Mouse (Mus musculus): ENCODE measurements around the gene Ctnnd2. TPM values are rescaled to one million over a fixed set of nuclear protein-coding genes. Genes with fewer than 3 reads are reported as not detected.

Gene Ctnnd2
- polyA plus RNA-seq, 1 experiment: 2.1 TPM

- WGBS: 74% methylated on average over 8 of the region's 8 CpGs
- Histone ChIP-seq H3K4me1 (ENCODE audit: control insufficient read depth, insufficient read depth, low read length) (no peaks in the 10 kb centered on the region), H3K4me3 (replicated peaks; ENCODE audit: control insufficient read depth, low read depth, low read length) (no peak overlapping the region), H3K27ac (ENCODE audit: control insufficient read depth, insufficient read depth, low read depth, low read length, poor library complexity) (no peak overlapping the region)
- TF ChIP-seq CTCF (IDR thresholded peaks at IDR 0.05; ENCODE audit: control insufficient read depth, insufficient read depth, low read length) (no peak), POLR2A (IDR thresholded peaks at IDR 0.05; ENCODE audit: borderline replicate concordance, control insufficient read depth, low read depth, low read length) (no peak)
These were observed 834.4 kb downstream of the Ctnnd2 start for GRCm38 (mm10) chr15:31006825-31007157.

GRCm38 (mm10) chr15:31008594-31008993, 836.2 kb downstream of the Ctnnd2 start:
- TF ChIP-seq POLR2A (IDR thresholded peaks at IDR 0.05; ENCODE audit: borderline replicate concordance, control insufficient read depth, low read depth, low read length): no peak
- TF ChIP-seq CTCF (IDR thresholded peaks at IDR 0.05; ENCODE audit: control insufficient read depth, insufficient read depth, low read length): no peak
- 74% methylated on average over 6 of the region's 6 CpGs for WGBS
- H3K4me1 ChIP-seq (ENCODE audit: control insufficient read depth, insufficient read depth, low read length): no peaks in the 10 kb centered on the region
- no peak overlapping the region for H3K27ac ChIP-seq (ENCODE audit: control insufficient read depth, insufficient read depth, low read depth, low read length, poor library complexity)
- H3K4me3 ChIP-seq (replicated peaks; ENCODE audit: control insufficient read depth, low read depth, low read length): no peak overlapping the region

GRCm38 (mm10) chr15:31020769-31021168, 848.4 kb downstream of the Ctnnd2 start:
- TF ChIP-seq POLR2A (IDR thresholded peaks at IDR 0.05; ENCODE audit: borderline replicate concordance, control insufficient read depth, low read depth, low read length): no peak
- TF ChIP-seq CTCF (IDR thresholded peaks at IDR 0.05; ENCODE audit: control insufficient read depth, insufficient read depth, low read length): no peak
- 11% methylated on average over 2 of the region's 2 CpGs for WGBS
- H3K4me3 ChIP-seq (replicated peaks; ENCODE audit: control insufficient read depth, low read depth, low read length): no peak overlapping the region

GRCm38 (mm10) chr15:31022012-31022411, 849.6 kb downstream of the Ctnnd2 start:
- Histone ChIP-seq H3K4me1 (ENCODE audit: control insufficient read depth, insufficient read depth, low read length) (no peaks in the 10 kb centered on the region), H3K27ac (ENCODE audit: control insufficient read depth, insufficient read depth, low read depth, low read length, poor library complexity) (no peak overlapping the region), H3K4me3 (replicated peaks; ENCODE audit: control insufficient read depth, low read depth, low read length) (no peak overlapping the region)
- 89% methylated on average over 1 of the region's 1 CpGs for WGBS
- TF ChIP-seq POLR2A (IDR thresholded peaks at IDR 0.05; ENCODE audit: borderline replicate concordance, control insufficient read depth, low read depth, low read length) (no peak), CTCF (IDR thresholded peaks at IDR 0.05; ENCODE audit: control insufficient read depth, insufficient read depth, low read length) (no peak)

More at GRCm38 (mm10) chr15:31020769-31021168, 848.4 kb downstream of the Ctnnd2 start:
- Histone ChIP-seq H3K4me1 (ENCODE audit: control insufficient read depth, insufficient read depth, low read length) (no peaks in the 10 kb centered on the region), H3K27ac (ENCODE audit: control insufficient read depth, insufficient read depth, low read depth, low read length, poor library complexity) (no peak overlapping the region)

- H3K4me1 ChIP-seq (ENCODE audit: control insufficient read depth, insufficient read depth, low read length): no peaks in the 10 kb centered on the region
- 81% methylated on average over 3 of the region's 3 CpGs for WGBS
- H3K27ac ChIP-seq (ENCODE audit: control insufficient read depth, insufficient read depth, low read depth, low read length, poor library complexity): no peak overlapping the region
- no peak overlapping the region for H3K4me3 ChIP-seq (replicated peaks; ENCODE audit: control insufficient read depth, low read depth, low read length)
- TF ChIP-seq CTCF (IDR thresholded peaks at IDR 0.05; ENCODE audit: control insufficient read depth, insufficient read depth, low read length) (no peak), POLR2A (IDR thresholded peaks at IDR 0.05; ENCODE audit: borderline replicate concordance, control insufficient read depth, low read depth, low read length) (no peak)
These were observed 850.1 kb downstream of the Ctnnd2 start for GRCm38 (mm10) chr15:31022497-31022896.

- WGBS: 77% methylated on average over 5 of the region's 5 CpGs
- no peak overlapping the region for H3K27ac ChIP-seq (ENCODE audit: control insufficient read depth, insufficient read depth, low read depth, low read length, poor library complexity)
- H3K4me3 ChIP-seq (replicated peaks; ENCODE audit: control insufficient read depth, low read depth, low read length): no peak overlapping the region
- TF ChIP-seq POLR2A (IDR thresholded peaks at IDR 0.05; ENCODE audit: borderline replicate concordance, control insufficient read depth, low read depth, low read length) (no peak), CTCF (IDR thresholded peaks at IDR 0.05; ENCODE audit: control insufficient read depth, insufficient read depth, low read length) (no peak)
- no peaks in the 10 kb centered on the region for H3K4me1 ChIP-seq (ENCODE audit: control insufficient read depth, insufficient read depth, low read length)
These were observed 851.4 kb downstream of the Ctnnd2 start for GRCm38 (mm10) chr15:31023766-31024165.

- Histone ChIP-seq H3K4me3 (replicated peaks; ENCODE audit: control insufficient read depth, low read depth, low read length) (no peak overlapping the region), H3K27ac (ENCODE audit: control insufficient read depth, insufficient read depth, low read depth, low read length, poor library complexity) (no peak overlapping the region), H3K4me1 (ENCODE audit: control insufficient read depth, insufficient read depth, low read length) (no peaks in the 10 kb centered on the region)
- WGBS: 84% methylated on average over 26 of the region's 26 CpGs
- TF ChIP-seq CTCF (IDR thresholded peaks at IDR 0.05; ENCODE audit: control insufficient read depth, insufficient read depth, low read length) (no peak), POLR2A (IDR thresholded peaks at IDR 0.05; ENCODE audit: borderline replicate concordance, control insufficient read depth, low read depth, low read length) (no peak)
These were observed 855.2 kb downstream of the Ctnnd2 start for GRCm38 (mm10) chr15:31027448-31028230.

GRCm38 (mm10) chr15:31044983-31045382, 872.6 kb downstream of the Ctnnd2 start:
- Histone ChIP-seq H3K4me1 (ENCODE audit: control insufficient read depth, insufficient read depth, low read length) (no peaks in the 10 kb centered on the region), H3K27ac (ENCODE audit: control insufficient read depth, insufficient read depth, low read depth, low read length, poor library complexity) (no peak overlapping the region), H3K4me3 (replicated peaks; ENCODE audit: control insufficient read depth, low read depth, low read length) (no peak overlapping the region)
- TF ChIP-seq POLR2A (IDR thresholded peaks at IDR 0.05; ENCODE audit: borderline replicate concordance, control insufficient read depth, low read depth, low read length) (no peak), CTCF (IDR thresholded peaks at IDR 0.05; ENCODE audit: control insufficient read depth, insufficient read depth, low read length) (no peak)
- WGBS: 37% methylated on average over 1 of the region's 1 CpGs
